Mouse (Mus musculus) T-cell, adult 66 days (primary cell): ENCODE data around the gene Zfp300. TPM values are rescaled to one million over a fixed set of nuclear protein-coding genes. Genes with fewer than 3 reads are reported as not detected.

Source experiments
- total RNA-seq, 2 experiments: library from RNA; stranded (reverse); gene quantifications; 3 replicates in 1 of 2; 4 replicates in 1 of 2; pipeline ENCODE4 v1.2.4; 2023

Gene Zfp300
- 1 to 10 TPM; 1.3 to 2.1 TPM for total RNA-seq

DNA sequence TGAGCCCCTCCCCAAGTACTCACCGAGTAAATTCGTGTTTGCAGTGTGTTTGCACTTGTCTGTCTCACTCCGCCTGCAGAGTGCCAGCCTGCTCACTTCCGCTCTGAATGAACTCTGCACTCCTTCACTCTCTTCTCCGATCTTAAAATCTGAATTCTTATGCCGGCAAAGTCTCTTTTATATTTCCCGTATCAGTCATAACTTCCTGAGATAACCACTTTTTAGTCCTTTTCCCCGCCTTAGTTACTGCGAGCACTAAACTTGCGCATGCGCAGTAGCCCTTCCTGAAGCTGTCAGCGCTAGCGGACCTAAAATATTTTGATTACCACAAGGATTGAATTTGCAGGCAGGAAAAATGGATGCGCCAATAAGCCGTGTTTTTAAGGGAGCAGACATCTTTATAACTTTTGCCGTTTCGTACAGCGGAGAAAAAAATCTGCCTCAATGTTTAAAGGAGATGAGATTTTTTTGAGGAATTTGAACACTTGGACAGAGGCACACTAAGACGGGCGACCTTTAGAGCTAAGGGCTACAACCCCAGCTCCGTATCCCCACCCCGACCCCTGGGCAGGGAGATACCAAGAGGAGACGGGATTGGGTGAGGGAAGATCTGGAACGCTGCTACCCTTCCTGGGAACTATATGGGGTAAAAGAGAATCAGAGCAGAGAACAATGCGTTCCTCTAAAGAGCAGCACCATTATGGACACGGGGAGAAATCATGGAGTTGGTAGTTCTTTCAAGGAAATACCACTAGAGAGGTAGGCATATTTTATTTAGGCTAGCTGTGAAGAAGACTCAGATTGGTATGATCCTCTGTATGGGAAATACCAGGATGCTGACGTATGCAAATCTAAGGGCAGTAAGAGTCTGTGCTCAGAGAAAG lies at the start of gene Zfp300:
Gene Zfp300 (minus strand): TSS at position 545 of the 884 bp plus-strand sequence.

DNA sequence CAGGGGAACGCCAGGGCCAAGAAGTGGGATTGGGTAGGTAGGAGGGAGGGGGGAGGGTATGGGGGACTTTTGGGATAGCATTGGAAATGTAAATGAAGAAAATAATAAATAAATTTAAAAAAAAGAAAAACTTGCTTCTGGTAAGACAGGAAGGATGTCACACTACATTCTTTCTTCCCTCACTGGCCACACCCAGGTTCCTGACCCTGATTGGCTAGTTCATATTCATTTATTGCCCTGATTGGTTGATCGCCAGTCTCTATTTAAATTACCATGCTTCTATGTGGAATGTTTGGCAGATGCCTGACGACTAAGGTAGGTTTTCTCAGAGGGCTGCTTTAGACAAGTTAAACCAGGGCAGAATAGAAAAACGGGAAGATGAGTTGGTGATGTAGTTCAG lies 26.2 kb upstream of the Zfp300 start, which contains the start of gene Ssxa1:
Gene Ssxa1 (plus strand): TSS at position 301 of the 400 bp plus-strand sequence.

GRCm38 (mm10) chrX:21068106-21068505 lies 21.2 kb downstream of the Zfp300 start, which contains the start of gene Spaca5:
Spaca5 (plus strand) TSS chrX:21068406.

DNA sequence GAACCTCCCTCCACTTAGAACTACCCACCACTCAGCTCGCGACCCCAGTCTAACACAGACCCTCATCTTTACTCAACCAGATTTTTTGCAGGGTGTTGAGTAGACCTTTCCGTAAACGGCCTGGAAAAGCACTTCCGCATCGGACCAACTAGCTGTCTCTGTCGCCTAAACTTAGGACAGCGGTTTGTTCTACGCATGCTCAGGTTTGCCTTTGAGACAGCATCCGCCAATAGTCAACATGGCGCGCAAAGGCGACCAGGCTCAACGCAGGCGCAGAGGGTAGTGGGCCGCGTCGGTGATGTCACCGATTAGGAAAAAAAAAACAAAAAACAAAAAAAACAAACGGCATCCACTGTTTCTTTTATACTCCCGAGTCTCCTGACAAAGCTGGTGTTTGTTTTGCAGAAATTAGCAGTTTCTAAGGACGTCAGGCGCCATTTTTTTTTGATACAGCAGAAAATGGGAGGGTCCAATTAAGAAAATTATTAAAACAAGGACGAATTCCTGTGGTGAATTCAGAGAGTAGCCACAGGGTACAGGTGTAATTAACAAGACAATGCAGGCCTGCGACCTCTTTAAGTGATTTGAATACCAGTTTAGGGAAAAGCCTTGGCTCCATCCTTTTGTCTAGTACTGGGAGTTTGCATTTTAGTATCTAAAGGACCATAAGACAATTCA lies 27.3 kb downstream of the Zfp300 start, which contains the start of gene Zfp182:
Gene Zfp182 (minus strand): TSS at position 451 of the 678 bp plus-strand sequence.

Other genes with a start within 250 kb of the Zfp300 start
- under 1 TPM; 0.68 to 0.93 TPM for gene Timp1, start 219.4 kb downstream of the Zfp300 start, total RNA-seq
- under 1 TPM in 1 of 2 experiments, not detected in 1; 0.32 TPM for gene Syn1, start 168.5 kb downstream of the Zfp300 start, total RNA-seq
- gene Cfp, start 158.0 kb downstream of the Zfp300 start, total RNA-seq: 10 to 100 TPM; 18.5 to 18.9 TPM
- 10 to 100 TPM; 20.9 to 23.2 TPM for gene Elk1, start 138.9 kb downstream of the Zfp300 start, total RNA-seq
- 10 to 100 TPM; 35.3 to 40.3 TPM for gene Uxt, start 127.5 kb downstream of the Zfp300 start, total RNA-seq
- gene Zfp182, start 27.2 kb downstream of the Zfp300 start, total RNA-seq: 10 to 100 TPM; 25.6 to 28.9 TPM
- not detected for gene Spaca5, start 21.1 kb downstream of the Zfp300 start, total RNA-seq
- not detected for gene Ssxa1, start 26.3 kb upstream of the Zfp300 start, total RNA-seq
- not detected for gene Gm21876, start 86.1 kb upstream of the Zfp300 start, total RNA-seq